Mouse (Mus musculus): ENCODE measurements around the gene Ppp1r18. TPM values are rescaled to one million over a fixed set of nuclear protein-coding genes. Genes with fewer than 3 reads are reported as not detected.
A peak's percentile ranks its signal among the peaks of the same experiment; 100 is the strongest.

Gene Ppp1r18
- total RNA-seq, 4 experiments from 2014 or later, result 35.4 to 47.9 (median 40.0) TPM

- DNase-seq, result peak; percentile 50
Measured at GRCm38 (mm10) chr17:35869346-35870067, 4.1 kb downstream of the Ppp1r18 start.

GRCm38 (mm10) chr17:35870151-35870883 lies 4.9 kb downstream of the Ppp1r18 start:
- peak; percentile 76 for DNase-seq

GRCm38 (mm10) chr17:35870884-35871696 lies 5.7 kb downstream of the Ppp1r18 start:
- DNase-seq, result no peak

GRCm38 (mm10) chr17:35873774-35874519 lies 8.6 kb downstream of the Ppp1r18 start:
- peak; percentile 77 for DNase-seq

GRCm38 (mm10) chr17:35874721-35875120 lies 9.3 kb downstream of the Ppp1r18 start:
- no peak for DNase-seq

GRCm38 (mm10) chr17:35879245-35880057 lies 14.1 kb downstream of the Ppp1r18 start, which contains the start of gene Dhx16:
Dhx16 (plus strand) TSS chr17:35879819.
- DNase-seq, result peak; percentile 92

GRCm38 (mm10) chr17:35882924-35883323 lies 17.5 kb downstream of the Ppp1r18 start:
- DNase-seq, result no peak

GRCm38 (mm10) chr17:35883777-35884176 lies 18.4 kb downstream of the Ppp1r18 start:
- DNase-seq, result no peak

GRCm38 (mm10) chr17:35887725-35888124 lies 22.3 kb downstream of the Ppp1r18 start:
- DNase-seq, result no peak

GRCm38 (mm10) chr17:35896781-35897643 lies 31.6 kb downstream of the Ppp1r18 start, which contains the start of gene 2310061I04Rik:
2310061I04Rik (minus strand) TSS chr17:35897431.
- peak; percentile 86 for DNase-seq

- DNase-seq, result no peak
Measured at GRCm38 (mm10) chr17:35897644-35898573, 32.5 kb downstream of the Ppp1r18 start.

GRCm38 (mm10) chr17:35900636-35901035 lies 35.2 kb downstream of the Ppp1r18 start:
- no peak for DNase-seq

GRCm38 (mm10) chr17:35903343-35903991 lies 38.1 kb downstream of the Ppp1r18 start:
- DNase-seq, result no peak

GRCm38 (mm10) chr17:35903992-35904355 lies 38.6 kb downstream of the Ppp1r18 start:
- no peak for DNase-seq

GRCm38 (mm10) chr17:35905587-35905986 lies 40.2 kb downstream of the Ppp1r18 start:
- no peak for DNase-seq

GRCm38 (mm10) chr17:35907609-35908008 lies 42.2 kb downstream of the Ppp1r18 start:
- DNase-seq, result no peak

GRCm38 (mm10) chr17:35909186-35909918 lies 44.0 kb downstream of the Ppp1r18 start:
- no peak for DNase-seq

GRCm38 (mm10) chr17:35909919-35910369 lies 44.6 kb downstream of the Ppp1r18 start, which contains the start of gene Atat1:
Atat1 (minus strand) TSS chr17:35910075.
- peak; percentile 93 for DNase-seq
